Mouse (Mus musculus): ENCODE data around the gene Thsd4. TPM values are rescaled to one million over a fixed set of nuclear protein-coding genes. Genes with fewer than 3 reads are reported as not detected.

Gene Thsd4
- polyA plus RNA-seq, 1 experiment from 2014 or later: 9.3 TPM

DNA sequence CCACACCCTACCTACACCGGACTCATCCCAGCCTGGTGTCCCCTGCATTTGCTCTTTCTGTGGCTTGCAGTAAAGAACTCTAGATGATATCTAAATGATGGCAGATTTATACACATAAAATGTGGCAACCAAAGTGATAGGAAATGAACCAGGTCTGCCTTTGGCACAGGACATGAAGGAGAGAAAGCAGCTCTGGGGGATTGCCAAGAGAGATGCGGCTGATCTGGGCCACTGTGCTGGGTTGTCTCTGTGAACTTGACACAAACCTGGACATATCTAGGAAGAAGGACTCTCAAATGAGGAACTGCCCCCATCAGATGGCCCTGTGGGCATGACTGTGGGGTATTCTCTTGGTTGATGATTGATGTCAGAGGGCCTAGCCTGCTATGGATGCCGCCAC is 85.6 kb downstream of the Thsd4 start:
- Histone ChIP-seq H3K4me2 (replicated peaks) (no peak overlapping the region), H3K4me1 (no peaks in the 10 kb centered on the region), H3K27me3 (no peaks in the 10 kb centered on the region), H3K9ac (no peak overlapping the region), H3K36me3 (no peaks in the 10 kb centered on the region), H3K27ac (no peak overlapping the region), H3K4me3 (no peak overlapping the region), H3K9me3 (replicated peaks) (no peaks in the 10 kb centered on the region)
- no peak for ATAC-seq (ENCODE audit: low FRiP score)
- WGBS: 87% methylated on average over 3 of the region's 3 CpGs

DNA sequence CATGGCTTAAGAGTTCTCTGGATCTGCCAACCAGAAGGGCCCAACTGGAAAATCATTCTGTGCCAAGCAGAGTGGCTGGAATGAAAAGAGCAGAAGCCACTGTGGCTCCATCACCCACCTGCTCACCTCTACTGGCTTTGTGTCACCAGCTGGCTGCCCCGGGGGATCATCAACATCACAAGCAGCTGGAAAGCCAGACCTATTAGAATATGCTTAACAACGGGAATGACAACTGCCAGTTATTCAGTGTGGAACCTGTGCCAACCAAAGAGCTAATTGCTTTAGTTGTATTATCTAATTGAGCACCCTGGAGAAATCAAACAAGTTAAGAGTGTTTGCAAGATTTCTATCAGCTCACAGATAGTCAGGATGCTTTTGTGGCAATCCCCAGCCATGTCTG is 87.8 kb downstream of the Thsd4 start:
- Histone ChIP-seq H3K4me2 (replicated peaks) (no peak overlapping the region), H3K4me1 (peaks cover 8% of the 10 kb centered on the region; the same call in 1 of the 2 replicates), H3K36me3 (no peaks in the 10 kb centered on the region), H3K9me3 (replicated peaks) (no peaks in the 10 kb centered on the region), H3K27me3 (no peaks in the 10 kb centered on the region), H3K9ac (no peak overlapping the region), H3K4me3 (no peak overlapping the region), H3K27ac (no peak overlapping the region)
- no peak for ATAC-seq (ENCODE audit: low FRiP score)
- WGBS: 38% methylated on average over 2 of the region's 2 CpGs

DNA sequence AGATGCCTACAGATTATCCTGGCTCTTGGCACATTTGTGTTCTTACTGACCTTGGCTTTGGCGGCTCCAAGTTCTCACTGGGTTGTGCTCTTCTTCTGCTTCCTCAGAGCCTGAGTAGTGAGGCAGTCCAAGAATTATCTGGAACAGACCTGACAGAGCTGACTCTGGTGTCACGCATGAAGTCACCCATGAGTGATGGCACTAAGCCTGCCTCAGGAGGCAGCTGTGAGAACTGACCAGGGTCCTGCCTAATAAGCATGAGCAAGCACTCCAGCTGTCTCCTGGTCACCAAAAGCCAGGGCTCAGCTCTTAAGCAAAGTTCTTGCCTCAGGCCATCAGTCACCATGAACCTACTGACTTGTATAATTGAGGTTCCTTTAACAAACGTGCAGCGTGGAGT is 89.9 kb downstream of the Thsd4 start:
- Histone ChIP-seq H3K9me3 (replicated peaks) (no peaks in the 10 kb centered on the region), H3K27ac (no peak overlapping the region), H3K4me1 (peaks cover 8% of the 10 kb centered on the region; the same call in 1 of the 2 replicates), H3K4me2 (replicated peaks) (no peak overlapping the region), H3K4me3 (no peak overlapping the region), H3K36me3 (no peaks in the 10 kb centered on the region), H3K27me3 (no peaks in the 10 kb centered on the region), H3K9ac (no peak overlapping the region)
- ATAC-seq (ENCODE audit: low FRiP score): no peak
- 83% methylated on average over 4 of the region's 4 CpGs for WGBS

DNA sequence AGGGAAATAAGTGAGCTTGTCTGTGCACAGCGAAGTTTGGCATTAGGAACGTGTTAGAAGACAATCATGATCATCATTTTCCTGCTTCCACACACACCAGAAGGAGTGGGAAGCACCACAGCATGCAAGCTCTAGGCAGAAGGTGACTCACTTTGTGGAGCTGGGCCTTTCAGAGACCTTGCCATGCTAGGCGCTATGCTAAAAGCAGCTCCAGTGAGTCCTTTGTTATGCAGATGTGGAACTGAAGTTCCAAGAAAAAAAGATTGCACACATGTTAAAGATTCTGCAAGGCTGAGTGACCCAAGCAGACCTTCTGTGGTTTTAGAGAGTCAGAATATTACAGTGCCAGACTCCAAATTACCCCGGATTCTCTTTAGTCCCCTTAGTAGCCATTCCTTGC is 91.8 kb downstream of the Thsd4 start:
- Histone ChIP-seq H3K9me3 (replicated peaks) (no peaks in the 10 kb centered on the region), H3K4me2 (replicated peaks) (no peak overlapping the region), H3K27ac (0 out of 2 replicates have a peak overlapping the region, but pooled peaks have one; percentile 12), H3K36me3 (no peaks in the 10 kb centered on the region), H3K4me1 (peaks cover 8% of the 10 kb centered on the region; the same call in 1 of the 2 replicates), H3K4me3 (no peak overlapping the region), H3K27me3 (no peaks in the 10 kb centered on the region), H3K9ac (no peak overlapping the region)
- 58% methylated on average over 4 of the region's 4 CpGs for whole genome bisulfite sequencing
- ATAC-seq (ENCODE audit: low FRiP score): no peak

DNA sequence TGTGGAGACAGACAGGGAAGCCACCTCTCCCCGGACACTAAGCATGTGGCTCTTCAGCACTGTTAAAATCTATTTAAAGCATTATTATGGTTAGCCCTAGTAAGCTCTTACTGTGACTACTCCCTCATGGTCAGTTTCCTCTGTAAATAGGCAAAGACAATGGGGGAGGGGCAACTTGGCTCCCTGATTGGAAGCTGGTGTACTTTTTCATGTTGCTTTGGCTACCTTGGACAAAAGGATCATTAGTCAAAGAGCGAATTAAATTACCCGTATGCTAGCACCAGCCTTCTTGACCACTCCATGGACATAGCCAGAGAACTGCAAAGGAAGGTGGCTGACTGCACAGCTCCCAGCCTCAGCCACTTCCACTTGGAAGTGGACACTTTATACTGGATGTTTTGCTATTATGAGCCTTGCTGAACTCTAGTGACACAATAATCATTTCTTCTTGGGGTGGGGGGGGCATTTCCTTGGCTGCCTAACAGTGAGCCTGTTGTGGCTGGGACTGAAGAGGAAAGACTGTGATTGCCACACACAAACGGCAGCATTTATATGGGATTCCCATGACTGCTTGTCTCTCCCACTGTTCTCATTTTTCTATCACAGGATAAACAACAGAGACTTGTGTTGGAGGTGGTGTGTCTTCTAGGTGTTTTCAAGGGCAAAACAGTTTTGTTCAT is 107.6 kb downstream of the Thsd4 start:
- no peak overlapping the region for H3K27ac ChIP-seq

DNA sequence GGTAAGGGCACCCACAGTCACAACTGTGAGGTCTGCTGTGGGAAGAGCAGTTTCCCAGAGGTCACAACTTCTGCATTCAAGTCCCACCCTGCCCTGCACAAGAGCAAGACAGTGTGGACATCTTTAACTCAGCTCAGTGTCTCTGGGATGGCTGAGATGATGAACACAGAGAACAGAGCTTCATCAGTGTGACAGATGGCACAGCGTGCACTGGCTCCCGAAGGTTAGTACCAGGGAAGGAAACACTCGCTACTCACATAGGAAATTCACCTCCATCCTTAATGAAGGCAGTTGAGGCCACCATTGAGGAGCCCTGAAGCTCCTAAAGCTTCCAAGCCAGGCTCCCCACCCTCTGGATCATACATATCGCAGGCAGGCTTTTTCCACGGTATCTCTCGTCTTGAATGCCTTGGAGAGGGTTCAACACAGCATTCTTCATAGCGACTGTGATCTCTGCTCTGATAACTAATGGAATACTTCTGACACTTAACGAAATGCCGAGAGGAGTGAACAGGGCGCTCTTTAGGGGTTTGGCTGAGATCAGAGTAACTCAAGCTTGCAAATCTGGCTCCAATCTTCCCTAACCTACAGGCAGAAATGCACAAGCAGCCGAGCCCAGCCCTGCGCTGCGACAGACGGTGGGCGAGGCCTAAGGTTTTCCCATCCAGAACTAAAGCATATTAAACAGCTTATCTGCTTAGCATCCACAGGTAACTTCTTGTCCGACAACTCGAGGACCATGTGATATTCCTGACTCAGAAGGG is 110.8 kb downstream of the Thsd4 start:
- Histone ChIP-seq H3K4me1 (peaks cover 24% of the 10 kb centered on the region), H3K9ac (no peak overlapping the region), H3K36me3 (no peaks in the 10 kb centered on the region), H3K9me3 (replicated peaks) (no peaks in the 10 kb centered on the region), H3K4me2 (replicated peaks) (no peak overlapping the region), H3K27me3 (no peaks in the 10 kb centered on the region), H3K4me3 (no peak overlapping the region), H3K27ac (no peak overlapping the region)
- WGBS: 74% methylated on average over 17 of the region's 17 CpGs
- ATAC-seq (ENCODE audit: low FRiP score): no peak

More for the DNA sequence above, 107.6 kb downstream of the Thsd4 start:
- WGBS: 22% methylated on average over 4 of the region's 4 CpGs
- ATAC-seq (ENCODE audit: low FRiP score): no peak
- no peaks in the 10 kb centered on the region for H3K36me3 ChIP-seq
- no peak overlapping the region for H3K4me2 ChIP-seq (replicated peaks)
- no peak overlapping the region for H3K4me3 ChIP-seq
- H3K4me1 ChIP-seq: peaks cover 13% of the 10 kb centered on the region
- no peaks in the 10 kb centered on the region for H3K27me3 ChIP-seq
- no peaks in the 10 kb centered on the region for H3K9me3 ChIP-seq (replicated peaks)
- H3K9ac ChIP-seq: no peak overlapping the region

DNA sequence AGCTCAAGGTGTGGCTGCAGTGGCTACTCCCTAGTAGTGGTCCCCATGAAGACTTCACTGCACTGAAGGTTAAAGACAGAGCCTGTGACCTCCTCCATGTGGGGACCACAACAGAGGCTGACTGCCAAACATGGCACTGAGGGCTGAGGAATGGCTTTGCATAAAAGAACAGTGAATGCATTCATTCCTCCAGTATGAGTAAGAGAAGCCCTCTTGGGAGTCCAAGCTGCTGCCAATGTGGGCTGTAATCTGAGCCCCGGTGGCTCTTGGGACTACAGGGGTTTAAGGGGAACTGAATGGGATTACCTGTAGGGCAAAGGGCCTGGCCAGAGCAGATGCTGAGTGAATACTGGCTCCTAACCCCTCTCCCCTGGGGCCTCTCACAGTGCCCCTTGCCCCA is 114.5 kb downstream of the Thsd4 start:
- ATAC-seq (ENCODE audit: low FRiP score): no peak
- Histone ChIP-seq H3K9me3 (replicated peaks) (no peaks in the 10 kb centered on the region), H3K4me3 (no peak overlapping the region), H3K27ac (no peak overlapping the region), H3K36me3 (no peaks in the 10 kb centered on the region), H3K4me1 (peaks cover 14% of the 10 kb centered on the region), H3K27me3 (no peaks in the 10 kb centered on the region), H3K4me2 (replicated peaks) (no peak overlapping the region), H3K9ac (no peak overlapping the region)
- 14% methylated on average over 1 of the region's 1 CpGs for WGBS

DNA sequence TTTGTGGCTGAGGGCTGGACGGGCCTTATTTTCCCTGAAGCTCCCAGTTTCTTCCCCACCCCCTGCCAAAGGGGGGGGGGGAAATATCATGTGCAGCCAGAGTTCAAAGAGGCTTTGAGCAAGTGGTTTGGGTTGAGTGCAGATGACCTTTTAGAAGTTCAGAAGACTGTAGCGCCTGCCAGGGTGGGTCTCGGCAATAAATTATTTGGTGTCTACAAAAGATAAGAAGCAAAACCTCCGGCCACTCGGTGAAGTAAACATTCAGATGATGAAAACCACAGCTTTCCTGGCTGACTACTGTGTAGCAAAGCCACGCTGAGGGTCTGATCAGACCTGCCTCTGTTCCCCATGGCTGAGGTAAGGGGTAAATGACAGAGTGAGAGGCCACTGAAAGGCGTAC is 116.1 kb downstream of the Thsd4 start:
- H3K27me3 ChIP-seq: no peaks in the 10 kb centered on the region
- no peak overlapping the region for H3K9ac ChIP-seq
- no peak overlapping the region for H3K27ac ChIP-seq
- H3K36me3 ChIP-seq: no peaks in the 10 kb centered on the region
- H3K9me3 ChIP-seq (replicated peaks): no peaks in the 10 kb centered on the region
- peaks cover 13% of the 10 kb centered on the region for H3K4me1 ChIP-seq
- no peak overlapping the region for H3K4me2 ChIP-seq (replicated peaks)
- ATAC-seq (ENCODE audit: low FRiP score): no peak
- no peak overlapping the region for H3K4me3 ChIP-seq
- 66% methylated on average over 7 of the region's 7 CpGs for WGBS

DNA sequence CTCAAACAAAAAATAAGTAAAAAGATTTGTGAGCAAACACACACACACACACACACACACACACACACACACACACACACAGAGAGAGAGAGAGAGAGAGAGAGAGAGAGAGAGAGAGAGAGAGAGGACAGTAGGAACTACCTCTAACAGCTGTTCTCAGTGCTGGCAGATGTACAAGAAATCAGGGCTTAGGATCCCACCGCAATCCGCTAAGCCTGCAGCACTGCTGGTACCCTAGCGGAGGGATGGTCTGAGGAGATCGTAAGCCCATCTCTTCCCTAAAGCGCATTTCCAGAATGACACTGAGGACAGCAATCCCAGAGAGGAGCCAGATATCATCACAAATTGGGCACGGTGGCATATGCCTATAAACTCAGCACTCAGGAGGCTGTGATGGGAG is 119.2 kb downstream of the Thsd4 start:
- H3K9me3 ChIP-seq (replicated peaks): no peaks in the 10 kb centered on the region
- peaks cover 12% of the 10 kb centered on the region for H3K4me1 ChIP-seq
- no peak overlapping the region for H3K4me3 ChIP-seq
- H3K27me3 ChIP-seq: no peaks in the 10 kb centered on the region
- no peak overlapping the region for H3K27ac ChIP-seq
- ATAC-seq (ENCODE audit: low FRiP score): no peak
- no peak overlapping the region for H3K4me2 ChIP-seq (replicated peaks)
- WGBS: 94% methylated on average over 6 of the region's 6 CpGs
- H3K36me3 ChIP-seq: no peaks in the 10 kb centered on the region
- H3K9ac ChIP-seq: no peak overlapping the region

DNA sequence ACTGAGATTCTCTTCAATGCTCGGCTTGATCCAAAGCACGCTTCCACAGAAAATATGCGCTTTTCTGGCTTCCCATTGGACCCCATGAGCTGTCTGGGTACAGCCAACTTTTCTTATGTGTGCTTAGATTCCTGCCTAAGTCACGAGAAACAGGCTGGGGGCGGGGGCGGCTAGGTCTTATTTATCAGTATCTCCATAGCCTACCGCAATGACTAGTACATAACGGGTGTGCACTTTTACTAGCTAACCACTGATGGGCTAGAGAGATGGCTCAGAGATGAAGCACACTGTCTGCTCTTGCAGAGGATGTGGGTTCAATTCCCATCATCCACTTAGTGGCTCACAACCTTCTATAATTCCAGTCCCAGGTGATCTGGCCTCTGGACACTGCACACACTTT is 121.8 kb downstream of the Thsd4 start:
- H3K36me3 ChIP-seq: no peaks in the 10 kb centered on the region
- no peak overlapping the region for H3K4me2 ChIP-seq (replicated peaks)
- ATAC-seq (ENCODE audit: low FRiP score): no peak
- H3K9me3 ChIP-seq (replicated peaks): no peaks in the 10 kb centered on the region
- no peaks in the 10 kb centered on the region for H3K27me3 ChIP-seq
- no peak overlapping the region for H3K9ac ChIP-seq
- H3K27ac ChIP-seq: no peak overlapping the region
- 94% methylated on average over 8 of the region's 8 CpGs for WGBS
- H3K4me3 ChIP-seq: no peak overlapping the region
- H3K4me1 ChIP-seq: 0 out of 2 replicates have a peak, but pooled peaks cover 3% of the 10 kb centered on the region

DNA sequence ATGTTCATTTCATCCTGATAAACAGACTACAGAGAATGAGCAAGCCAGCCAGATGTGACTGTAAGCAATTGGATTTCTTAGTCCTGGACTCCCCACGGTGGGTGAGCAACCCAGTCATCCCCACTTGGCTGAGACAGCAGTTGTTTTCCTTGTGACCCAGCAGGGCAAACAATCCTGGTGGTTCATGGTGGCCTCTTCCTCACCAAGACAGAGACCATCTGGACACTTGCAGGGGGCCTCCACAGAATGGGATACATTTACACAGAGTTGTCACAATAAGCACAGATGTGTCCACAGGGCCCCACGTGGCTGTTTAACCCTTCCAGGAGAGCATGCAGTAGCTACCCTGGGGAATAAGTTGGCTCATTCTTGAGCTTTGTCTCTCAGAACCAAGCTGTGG is 123.8 kb downstream of the Thsd4 start:
- Histone ChIP-seq H3K4me1 (0 out of 2 replicates have a peak, but pooled peaks cover 3% of the 10 kb centered on the region), H3K27me3 (no peaks in the 10 kb centered on the region), H3K9me3 (replicated peaks) (no peaks in the 10 kb centered on the region), H3K4me2 (replicated peaks) (no peak overlapping the region), H3K36me3 (no peaks in the 10 kb centered on the region), H3K27ac (no peak overlapping the region), H3K4me3 (no peak overlapping the region), H3K9ac (no peak overlapping the region)
- WGBS: 51% methylated on average over 2 of the region's 2 CpGs
- ATAC-seq (ENCODE audit: low FRiP score): no peak

DNA sequence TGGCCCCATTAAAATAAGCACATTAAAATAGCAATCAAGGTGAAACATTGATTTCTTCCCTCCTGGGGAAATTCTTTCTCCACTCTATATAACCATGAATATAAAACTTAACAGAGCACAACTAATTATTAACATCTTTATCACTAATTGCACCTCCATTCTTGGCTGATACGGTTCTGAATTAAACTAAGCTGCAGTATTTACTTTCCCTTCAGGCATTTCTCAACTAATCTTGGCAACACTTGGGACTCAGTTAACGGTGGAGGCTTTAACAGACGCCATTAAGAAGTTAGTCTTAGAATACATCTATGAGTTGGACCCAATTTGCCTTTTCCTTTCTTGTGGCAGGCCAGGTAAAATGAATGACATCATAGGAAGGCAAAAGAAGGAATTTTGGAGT is 125.8 kb downstream of the Thsd4 start:
- Histone ChIP-seq H3K27me3 (no peaks in the 10 kb centered on the region), H3K4me2 (replicated peaks) (no peak overlapping the region), H3K4me3 (no peak overlapping the region), H3K9me3 (replicated peaks) (no peaks in the 10 kb centered on the region), H3K27ac (no peak overlapping the region), H3K9ac (no peak overlapping the region), H3K4me1 (0 out of 2 replicates have a peak, but pooled peaks cover 3% of the 10 kb centered on the region), H3K36me3 (no peaks in the 10 kb centered on the region)
- ATAC-seq (ENCODE audit: low FRiP score): no peak
- WGBS: 87% methylated on average over 3 of the region's 3 CpGs

DNA sequence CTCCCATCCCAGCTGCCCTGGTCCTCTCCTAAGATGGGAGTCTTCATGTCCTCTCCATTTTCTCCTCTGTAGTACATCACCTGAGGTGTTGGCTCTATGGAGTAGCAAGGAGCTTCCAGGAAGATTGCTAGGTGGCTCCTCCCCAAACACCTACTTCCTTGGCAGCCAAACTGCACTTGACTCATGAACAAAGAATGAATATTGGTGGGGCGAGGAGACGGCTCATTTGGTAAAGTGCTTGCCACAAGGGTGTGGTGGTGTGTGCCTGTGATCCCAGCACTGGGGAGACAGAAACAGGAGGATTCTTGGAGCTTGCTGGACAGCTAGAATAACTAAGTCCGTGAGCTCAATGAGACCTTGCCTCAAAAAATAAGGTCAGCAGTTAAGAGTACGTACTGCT is 128.9 kb downstream of the Thsd4 start:
- H3K36me3 ChIP-seq: no peaks in the 10 kb centered on the region
- H3K9ac ChIP-seq: no peak overlapping the region
- H3K4me2 ChIP-seq (replicated peaks): no peak overlapping the region
- no peaks in the 10 kb centered on the region for H3K27me3 ChIP-seq
- 91% methylated on average over 4 of the region's 4 CpGs for WGBS
- no peaks in the 10 kb centered on the region for H3K4me1 ChIP-seq
- H3K4me3 ChIP-seq: no peak overlapping the region
- no peak overlapping the region for H3K27ac ChIP-seq
- ATAC-seq (ENCODE audit: low FRiP score): no peak
- H3K9me3 ChIP-seq (replicated peaks): no peaks in the 10 kb centered on the region
